8 mouse cellular contexts compared by ENCODE assay signal in the genomic region with DNA sequence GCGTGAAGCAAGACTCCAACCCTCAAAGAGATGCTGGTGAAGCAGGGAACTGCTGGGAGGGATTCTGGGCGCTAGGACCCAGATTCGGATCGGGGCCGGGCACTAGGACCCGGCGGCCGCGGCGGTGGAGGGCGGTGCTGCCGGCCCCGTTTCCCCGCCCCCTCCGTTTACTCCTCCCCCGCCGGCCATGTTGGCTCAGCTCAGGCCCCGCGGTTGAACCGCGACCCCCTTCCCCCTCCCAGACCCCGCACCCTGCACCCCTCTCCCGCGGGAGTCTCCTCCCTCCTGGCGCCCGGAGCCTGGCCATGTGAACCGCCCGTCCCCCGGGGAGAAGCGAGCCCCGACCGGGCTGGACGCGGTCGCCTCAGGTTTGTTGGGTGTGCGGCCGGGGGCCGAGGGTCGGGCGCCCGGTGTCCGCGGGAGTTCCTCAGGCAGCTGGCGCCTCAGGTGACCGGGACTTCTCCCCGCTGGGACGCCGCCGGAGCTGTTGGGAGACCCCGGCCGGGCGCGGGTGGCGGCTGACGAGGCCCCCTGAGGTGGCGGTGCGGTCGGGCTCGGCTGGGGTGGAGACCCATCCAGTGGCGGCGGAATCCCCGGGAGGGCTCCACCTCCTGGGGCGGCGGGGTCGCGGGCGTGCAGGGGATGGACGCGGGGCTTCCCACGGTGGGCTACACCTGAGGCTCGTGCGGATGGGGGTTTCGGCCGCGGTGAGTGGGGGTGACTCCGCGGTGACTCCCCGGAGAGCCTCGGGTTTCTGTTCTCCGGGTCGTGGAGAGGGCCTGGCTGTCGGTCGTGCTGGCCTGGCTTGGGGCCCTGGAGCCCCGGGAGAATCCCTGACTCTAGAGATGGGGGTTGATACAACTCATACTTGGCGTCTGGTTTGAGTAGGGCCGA. TPM values are rescaled to one million over a fixed set of nuclear protein-coding genes. Genes with fewer than 3 reads are reported as not detected.
DNase-seq lines count a peak whose midpoint lies in the region; ATAC-seq and TF ChIP-seq lines count a peak whose summit lies in the region.

No protein-coding gene starts in this region.

- peak overlapping the region; percentile 84 to 98 for H3K4me3 ChIP-seq in ES-E14 (ENCODE audit: insufficient read depth in 1 of 2, low read depth in 1 of 2, low read length in 2 of 2, poor library complexity in 1 of 2, severe bottlenecking in 1 of 2)
- H3K4me3 ChIP-seq in forebrain, embryonic 14.5 days (ENCODE audit: low read depth, low read length): peak overlapping the region; percentile 99
- H3K4me3 ChIP-seq in layer of hippocampus, adult 2 months: peak overlapping the region; percentile 89

- H3K27ac ChIP-seq in ES-E14 (ENCODE audit: insufficient read depth, low read depth, low read length, poor library complexity, severe bottlenecking): peak overlapping the region; percentile 83
- H3K27ac ChIP-seq in forebrain, embryonic 14.5 days (ENCODE audit: low read depth, low read length): peak overlapping the region; percentile 86
- H3K27ac ChIP-seq in layer of hippocampus, adult 2 months: peak overlapping the region; percentile 90

- H3K4me1 ChIP-seq in ES-E14 (ENCODE audit: control insufficient read depth in 2 of 2, insufficient read depth in 2 of 2, low read length in 2 of 2, poor library complexity in 1 of 2): peaks cover 0 to 8% of the 10 kb centered on the region in 2 experiments; a peak in 3 of 4 replicates
- H3K4me1 ChIP-seq in forebrain, embryonic 14.5 days (ENCODE audit: control insufficient read depth, insufficient read depth, low read length): peaks cover 21% of the 10 kb centered on the region

- H3K9ac ChIP-seq in ES-E14 (ENCODE audit: insufficient read depth, low read depth, low read length, poor library complexity, severe bottlenecking): peak overlapping the region; percentile 94
- peak overlapping the region; percentile 93 for H3K9ac ChIP-seq in forebrain, embryonic 14.5 days (ENCODE audit: low read length)

- no peaks in the 10 kb centered on the region; the same call in 1 of the 2 replicates for H3K36me3 ChIP-seq in ES-E14 (ENCODE audit: control insufficient read depth, insufficient read depth, low read length, poor library complexity, severe bottlenecking)
- H3K36me3 ChIP-seq in forebrain, embryonic 14.5 days (ENCODE audit: control insufficient read depth, insufficient read depth, low read length): no peaks in the 10 kb centered on the region

- under 1% methylated on average over 72 of the region's 86 CpGs for WGBS in forebrain, embryonic 14.5 days

- peak overlapping the region; percentile 62 for H3K4me2 ChIP-seq in forebrain, embryonic 14.5 days (ENCODE audit: low read length)

- DNase-seq in ES-E14 (ENCODE audit: low read depth, low spot score): peak; percentile 77
- DNase-seq in forebrain, embryonic 14.5 days (ENCODE audit: low spot score): peak; percentile 93
- DNase-seq in heart, postnatal 25 days (ENCODE audit: low spot score): peak; percentile 46
- peak; percentile 84 to 87 for DNase-seq in layer of hippocampus, adult 2 months (ENCODE audit: low spot score in 2 of 2)
- DNase-seq in lung, postnatal 10 days: peak; percentile 88
- DNase-seq in ovary, postnatal 36 days (ENCODE audit: low spot score): peak; percentile 84
- DNase-seq in thymus, postnatal 14 days: peak; percentile 89

- no peaks in the 10 kb centered on the region for H3K9me3 ChIP-seq in ES-E14 (ENCODE audit: control insufficient read depth, insufficient read depth, low read depth, low read length)
- H3K9me3 ChIP-seq in forebrain, embryonic 14.5 days (replicated peaks; ENCODE audit: control insufficient read depth, low read length): no peaks in the 10 kb centered on the region

- no peaks in the 10 kb centered on the region for H3K27me3 ChIP-seq in forebrain, embryonic 14.5 days (replicated peaks; ENCODE audit: control insufficient read depth, insufficient read depth, low read length)

- intact Hi-C loops in heart, postnatal 25 days (cut with DNase I): loop anchor here (2.0 to 5.0 kb wide), 2 partner anchors 45 to 80 kb away; no protein-coding TSS in a partner anchor

- ATAC-seq in cerebellum, adult (ENCODE audit: insufficient number of reproducible peaks, low FRiP score, low TSS enrichment): peak; percentile 56; the same call in 1 of the 2 replicates
- peak; percentile 80 for ATAC-seq in forebrain, embryonic 14.5 days

- in situ Hi-C loops in ES-E14 (cut with MboI; ENCODE audit: low sequenced_read_pairs in 2 of 2, unreplicated experiment in 2 of 2): loop anchor here in 1 of 2 experiments (10.0 kb wide), 1 partner anchor 88 kb away; a partner anchor contains a TSS

- TF ChIP-seq CTCF in layer of hippocampus, adult 2 months (conservative IDR thresholded peaks at IDR 0.05): peak; percentile 69

TF ChIP-seq in ES-E14, 5 proteins besides CTCF, POLR2A, EP300 and RAD21:
- TF ChIP-seq HCFC1 (IDR thresholded peaks at IDR 0.05; ENCODE audit: borderline replicate concordance, insufficient read depth, low read length): peak; percentile 74; the same call in 1 of the 2 replicates
- no peak for TF ChIP-seq ZC3H11A (IDR thresholded peaks at IDR 0.05; ENCODE audit: borderline replicate concordance, low read depth, low read length)

RNA-seq across cellular contexts. Expression of a gene that starts 5.6 kb away (rescaled TPM):
- total RNA-seq in ES-E14 (2012; rRNA removed): 42.8 and 59.9 TPM in 2 replicates
- 13.6 and 16.7 TPM in 2 replicates for polyA plus RNA-seq in forebrain, embryonic 14.5 days (2014; fragmentation: Nextera tagmentation; extraction: Ambion mirVana)
- total RNA-seq in heart, postnatal 25 days (2021): 10 to 100 TPM; 20.0 to 24.4 TPM
- 10 to 100 TPM; 42.8 to 45.5 TPM for total RNA-seq in layer of hippocampus, adult 2 months (2021)

RNA-seq across cellular contexts. Expression of a gene that starts 13.9 kb away (rescaled TPM):
- 1,760 and 2,075 TPM in 2 replicates for total RNA-seq in ES-E14 (2012; rRNA removed)
- polyA plus RNA-seq in forebrain, embryonic 14.5 days (2014; fragmentation: Nextera tagmentation; extraction: Ambion mirVana): 2,318 and 2,350 TPM in 2 replicates
- 1,000 to 10,000 TPM; 9,293 to 9,309 TPM for total RNA-seq in heart, postnatal 25 days (2021)
- 1,000 to 10,000 TPM; 1,635 to 1,673 TPM for total RNA-seq in layer of hippocampus, adult 2 months (2021)

RNA-seq across cellular contexts. Expression of a gene that starts 38.2 kb away (rescaled TPM):
- total RNA-seq in ES-E14 (2012; rRNA removed): 125 and 240 TPM in 2 replicates
- polyA plus RNA-seq in forebrain, embryonic 14.5 days (2014; fragmentation: Nextera tagmentation; extraction: Ambion mirVana): 426 and 447 TPM in 2 replicates
- total RNA-seq in heart, postnatal 25 days (2021): 10 to 100 TPM; 77.8 to 89.3 TPM
- 100 to 1,000 TPM; 135 to 142 TPM for total RNA-seq in layer of hippocampus, adult 2 months (2021)

Comparison
In these comparisons a context has a peak if more than half of its experiments do, and no peak if none do; other contexts are left out.
1. Peak in every context shown above with its lines: DNase-seq, ATAC-seq, H3K4me3 ChIP-seq and H3K27ac ChIP-seq.